Mouse (Mus musculus) heart, postnatal 36 days (tissue): Measurements from ENCODE around the gene Btnl9. TPM values are rescaled to one million over a fixed set of nuclear protein-coding genes. Genes with fewer than 3 reads are reported as not detected.
"Not testable (repeated sequence)": the region's sequence is repeated elsewhere in the genome, so short reads cannot be mapped to it uniquely, and the experiment has no call there.

ENCODE experiments used
- DNase-seq, 2 experiments: peaks; one replicate each; pipeline ENCODE4 v3.0.0; 2021 to 2022
- intact Hi-C: fragments of 180-260 bp; cut with DNase I; formaldehyde crosslinking; loops from one replicate; pipeline ENCODE4 v1.15.1; 2025
- total RNA-seq, 2 experiments: library from RNA; stranded (reverse); gene quantifications; 2 replicates each; pipeline ENCODE4 v1.2.3; 2021

The Btnl9 gene
- 10 to 100 TPM; 34.7 to 38.5 TPM for total RNA-seq

DNA sequence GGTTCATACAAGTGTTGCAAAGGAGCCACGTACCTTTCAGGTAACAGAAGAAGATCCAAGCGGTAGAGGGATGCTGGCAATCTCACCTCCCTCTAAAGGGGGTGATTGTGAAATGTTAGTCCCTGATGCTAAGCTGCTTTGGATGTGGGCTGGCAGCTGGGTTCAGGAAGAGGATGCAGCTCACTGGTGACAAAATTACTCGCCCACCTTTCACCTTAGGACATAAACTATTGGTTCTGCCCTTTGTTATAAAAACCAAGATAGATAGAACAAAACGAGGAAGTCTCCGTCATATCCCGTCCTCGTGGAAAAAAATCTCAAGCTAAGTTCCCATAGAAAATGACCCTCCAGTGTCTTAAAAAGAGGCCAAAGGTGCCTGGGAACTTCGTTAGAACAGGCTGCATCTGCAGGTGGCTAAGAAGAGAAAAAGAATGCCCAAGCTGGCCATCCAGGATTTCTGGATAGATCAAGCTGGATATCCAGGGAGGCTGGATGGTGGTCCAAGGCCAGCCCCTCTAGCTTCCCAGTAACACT, at the start of gene Btnl9:
TSS of gene Btnl9 (minus strand) at position 205 of the 534 bp plus-strand sequence.
- intact Hi-C loops, result loop anchor here (2.0 to 10.0 kb wide), 4 partner anchors 32 to 368 kb away; partner anchors contain the start of genes Irgm1, Olfr1380, Olfr1394 and Olfr1396
- DNase-seq, result no peak

DNA sequence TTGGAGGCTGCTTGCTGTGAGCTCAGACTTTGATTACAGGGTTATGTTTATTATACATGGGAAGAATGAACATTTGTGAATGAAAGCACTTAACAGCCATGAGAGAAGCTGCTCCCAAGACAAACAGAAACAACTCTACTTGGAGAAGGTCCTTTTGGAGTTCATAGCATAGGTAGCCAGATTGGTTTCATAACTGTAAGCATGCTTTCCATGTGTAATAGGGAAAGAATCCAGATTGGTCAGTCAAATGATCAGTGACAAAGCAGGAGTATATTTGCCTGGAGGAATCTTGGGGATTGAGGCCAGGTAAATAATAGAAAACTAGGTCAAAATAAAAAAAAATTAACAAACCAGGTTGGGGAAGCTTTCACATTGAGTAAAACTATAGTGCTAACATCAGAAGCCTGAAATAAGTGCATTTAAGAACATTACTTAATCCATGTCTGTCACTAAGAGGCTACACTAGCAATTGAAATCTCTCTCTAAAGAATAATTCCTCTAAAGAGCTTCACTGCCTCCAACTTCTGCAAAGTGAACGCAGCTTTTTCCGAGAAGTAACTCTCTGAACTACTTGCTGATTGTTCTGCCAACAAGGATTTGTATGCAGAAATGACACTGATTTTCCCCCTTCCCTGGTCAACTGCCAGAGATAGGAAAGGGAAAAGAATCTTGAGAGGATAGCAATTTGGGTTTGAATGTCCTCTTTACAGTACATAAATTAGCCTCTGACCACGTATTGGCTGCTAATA, 48.7 kb upstream of the Btnl9 start:
- DNase-seq, result no peak
- intact Hi-C loops, result no loop called here

GRCm38 (mm10) chr11:49232781-49233180, 45.8 kb upstream of the Btnl9 start:
- intact Hi-C loops, result no loop called here
- DNase-seq, result no peak

DNA sequence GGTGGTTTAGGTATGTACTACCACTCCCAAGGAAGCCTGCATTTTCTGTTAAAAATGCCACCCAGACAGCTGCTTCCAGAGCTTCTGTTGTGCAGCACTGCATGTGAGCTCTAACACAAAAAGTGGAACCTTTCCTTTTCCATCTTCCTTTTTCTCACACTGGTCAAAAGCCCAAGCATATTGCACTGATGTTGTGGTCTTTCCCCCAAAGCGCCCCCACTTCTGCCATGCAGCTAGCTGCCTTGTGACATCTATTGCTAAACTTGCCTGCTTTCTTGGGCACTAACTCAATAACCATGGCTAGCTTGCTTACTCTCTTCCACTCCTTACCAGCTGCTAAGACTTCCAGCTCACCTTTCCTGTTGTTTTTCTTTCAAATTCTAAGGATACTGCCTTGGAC, 37.5 kb upstream of the Btnl9 start:
- intact Hi-C loops, result no loop called here
- no peak for DNase-seq

DNA sequence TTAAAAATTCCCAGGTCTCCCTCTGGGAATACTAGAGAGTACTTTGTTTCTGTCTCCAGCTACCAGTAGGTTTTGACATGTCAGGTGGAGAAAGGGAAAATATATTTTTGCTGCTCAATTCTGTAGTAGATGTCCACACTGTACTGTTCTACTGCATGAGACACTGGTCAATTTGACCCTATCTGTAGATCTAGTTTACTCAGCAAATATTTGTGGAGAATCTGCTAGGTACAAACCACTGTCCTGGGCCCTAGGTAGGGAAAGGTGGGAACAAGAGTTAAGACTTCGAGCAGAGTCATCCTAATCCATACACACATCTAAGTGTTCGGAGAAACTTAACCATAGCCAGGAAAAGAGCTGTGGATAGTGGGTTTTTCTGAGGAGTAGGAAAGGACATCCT, 32.3 kb upstream of the Btnl9 start:
- intact Hi-C loops, result no loop called here
- DNase-seq, result no peak

DNA sequence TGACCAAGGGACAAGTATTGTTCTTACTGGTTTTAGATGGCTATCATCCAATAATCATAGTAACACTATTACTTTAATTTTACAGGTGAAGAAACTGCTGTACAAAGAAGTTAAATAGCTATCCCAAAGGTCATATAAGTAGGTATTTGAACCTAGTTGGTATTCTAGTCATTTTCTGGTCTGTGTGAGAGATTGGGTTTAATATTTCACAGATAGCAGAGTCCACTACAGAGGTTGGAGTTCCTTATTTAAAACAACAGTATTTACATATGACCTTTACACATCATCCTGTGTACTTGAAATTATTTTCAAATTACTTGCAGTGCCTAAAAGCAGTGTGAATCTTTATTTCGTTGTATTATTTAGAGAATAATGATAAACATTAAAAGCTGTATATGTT, 26.5 kb upstream of the Btnl9 start:
- intact Hi-C loops, result no loop called here
- no peak for DNase-seq

DNA sequence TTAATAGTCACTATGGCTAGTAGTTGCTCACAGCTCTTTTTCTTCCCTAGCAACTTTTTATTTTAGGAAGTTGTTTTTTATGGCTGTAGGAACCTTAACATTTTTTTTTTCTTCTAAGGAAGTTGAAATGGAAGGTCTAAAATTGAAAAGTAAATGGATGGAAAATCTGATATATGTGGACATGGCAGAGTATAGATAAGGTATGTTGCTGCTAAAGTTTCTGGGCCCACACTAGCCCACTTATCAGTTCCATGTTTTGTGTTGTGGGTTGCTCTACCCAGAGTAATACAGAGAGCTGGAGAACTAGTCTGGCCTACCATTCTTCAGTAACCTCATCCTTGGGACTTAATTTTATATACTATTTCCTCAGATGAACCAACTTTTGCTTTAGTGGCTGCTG, 25.6 kb upstream of the Btnl9 start:
- intact Hi-C loops, result no loop called here
- no peak for DNase-seq

GRCm38 (mm10) chr11:49207495-49207894, 20.5 kb upstream of the Btnl9 start:
- intact Hi-C loops, result no loop called here
- DNase-seq, result no peak

DNA sequence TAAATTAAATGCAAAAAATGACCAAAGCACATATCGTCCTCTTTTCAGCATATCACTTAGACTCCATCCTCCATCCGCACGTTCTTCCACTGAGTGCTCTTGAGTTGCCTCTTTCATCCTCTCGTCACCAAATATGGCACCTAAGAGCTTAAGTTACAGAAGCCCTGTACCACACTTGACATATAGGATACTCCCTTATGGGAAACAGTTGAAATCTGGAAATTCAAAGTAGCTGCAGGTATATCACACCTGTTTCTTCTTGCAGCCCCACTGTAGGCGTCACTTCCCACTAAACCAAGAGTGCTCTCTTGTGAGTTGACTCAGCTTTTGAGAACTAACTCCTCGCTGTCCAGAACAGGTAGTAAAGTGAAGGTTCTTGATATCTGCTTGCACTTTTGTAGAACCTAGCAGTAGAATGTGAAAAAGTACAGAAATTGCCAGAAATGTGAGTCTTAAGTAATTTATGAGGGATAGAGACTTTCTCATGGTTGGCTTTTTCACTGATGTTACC, 18.2 kb upstream of the Btnl9 start:
- no peak for DNase-seq
- intact Hi-C loops, result no loop called here

DNA sequence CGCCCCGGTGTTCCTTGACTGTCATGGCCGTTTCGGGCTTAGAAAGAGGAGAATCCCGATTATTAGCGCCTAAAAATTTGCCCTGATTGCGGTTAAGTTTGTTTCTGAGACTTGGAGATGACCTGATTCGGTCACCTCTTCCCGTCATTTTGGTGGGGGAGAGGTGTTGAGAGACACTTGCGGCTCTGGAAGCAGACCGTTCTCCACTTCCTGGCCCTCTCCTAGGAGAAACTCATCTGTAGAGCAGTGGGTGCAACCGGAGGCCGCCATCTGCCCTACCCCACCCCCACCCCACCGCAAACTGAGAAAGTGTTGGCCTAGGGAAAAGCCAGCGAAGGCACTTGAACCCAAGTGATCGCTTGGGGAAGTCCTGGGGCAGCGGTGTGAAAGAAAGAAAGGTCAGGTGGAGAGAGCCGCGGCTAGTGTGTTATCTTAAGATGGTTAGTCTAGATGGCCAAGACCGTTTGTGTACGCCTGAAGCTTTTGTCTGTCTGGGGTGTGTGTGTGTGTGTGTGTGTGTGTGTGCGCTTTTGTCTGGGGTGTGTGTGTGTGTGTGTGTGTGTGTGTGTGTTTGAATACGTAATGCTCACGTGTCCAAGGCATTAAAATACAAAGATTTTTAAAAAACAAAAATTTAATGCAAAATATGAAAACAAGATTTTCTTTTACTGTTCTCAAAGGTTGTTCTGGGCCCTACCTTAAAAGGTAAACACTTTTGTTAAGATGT, 17.0 kb upstream of the Btnl9 start:
- intact Hi-C loops, result loop anchor here (1.0 to 5.0 kb wide), 3 partner anchors 46 to 407 kb away; partner anchors contain the start of gene Irgm1
- DNase-seq, result no peak

GRCm38 (mm10) chr11:49203129-49203768, 16.3 kb upstream of the Btnl9 start, which contains the start of gene Zfp62:
Gene Zfp62, plus strand, starts transcription at chr11:49203292.
- intact Hi-C loops, result loop anchor here (1.0 to 5.0 kb wide), 3 partner anchors 47 to 406 kb away; partner anchors contain the start of gene Irgm1
- DNase-seq, result peak; percentile 97

DNA sequence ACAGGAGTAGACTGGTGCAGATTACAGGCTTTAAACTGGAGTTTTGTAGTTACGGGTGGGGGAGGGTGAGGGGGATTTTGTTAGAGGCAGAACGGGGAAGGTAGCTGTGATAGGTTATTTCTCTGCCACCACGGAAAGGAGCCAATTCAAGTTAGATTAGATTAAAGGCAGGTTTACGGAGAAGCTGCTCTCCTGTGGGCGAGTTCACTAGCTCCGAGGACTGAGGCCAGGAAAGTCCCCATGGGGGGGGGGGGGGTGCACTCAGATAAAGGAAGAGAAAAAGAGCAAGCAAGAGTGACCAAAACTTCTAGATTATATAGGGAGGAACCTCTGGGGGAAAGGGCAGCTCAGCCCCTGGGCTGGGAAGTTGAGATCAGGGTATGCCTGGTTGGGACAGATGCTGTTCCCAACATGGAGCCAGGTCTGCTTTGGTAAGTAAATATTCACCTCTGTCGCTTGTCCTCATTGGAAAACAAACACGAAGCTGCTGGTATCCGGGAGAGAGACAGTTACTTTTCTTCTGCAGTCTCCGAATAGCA, 15.6 kb upstream of the Btnl9 start:
- peak in 1 of 2 experiments; percentile 32 for DNase-seq
- intact Hi-C loops, result loop anchor here (1.0 to 5.0 kb wide), 3 partner anchors 48 to 405 kb away; partner anchors contain the start of gene Irgm1

DNA sequence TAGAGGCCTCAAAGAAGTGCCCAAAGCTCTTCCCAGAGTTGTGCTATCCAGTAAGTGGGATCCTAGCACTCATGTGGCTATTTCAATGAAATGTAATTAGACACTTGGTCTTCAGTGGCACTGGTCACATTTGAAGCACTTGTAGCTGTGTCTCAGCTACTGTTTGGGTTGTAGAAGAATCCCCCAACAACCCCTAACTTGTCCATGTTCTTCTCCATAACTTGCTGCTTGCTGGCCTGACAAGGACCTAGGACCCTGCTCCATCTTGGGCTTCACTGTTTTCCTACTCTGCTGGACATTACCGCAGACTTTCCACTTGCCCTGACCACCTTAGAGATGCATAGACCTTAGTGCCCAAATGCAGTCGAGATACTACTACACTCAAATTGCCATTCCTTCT, 15.1 kb upstream of the Btnl9 start:
- no peak for DNase-seq
- intact Hi-C loops, result loop anchor here (5.0 kb wide), 2 partner anchors 330 to 405 kb away; partner anchors contain the start of gene Irgm1

DNA sequence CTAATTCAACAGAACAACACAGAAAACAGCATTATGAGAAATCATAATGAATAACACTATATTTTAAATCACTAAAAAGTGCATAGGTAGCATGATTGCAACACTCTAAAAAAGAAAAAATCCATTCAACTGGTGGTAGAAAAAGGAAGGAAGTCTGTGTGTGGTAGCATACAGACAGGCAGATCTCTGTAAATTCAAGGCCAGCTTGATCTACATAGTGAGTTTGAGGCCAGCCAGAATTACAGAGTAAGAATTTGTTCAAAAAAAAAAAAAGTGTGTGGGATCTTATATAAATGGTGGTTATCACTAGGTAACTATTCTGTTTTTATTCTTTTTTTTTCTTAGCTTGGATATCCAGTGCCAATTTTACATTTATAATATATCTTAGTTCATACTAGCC, 14.2 kb upstream of the Btnl9 start:
- intact Hi-C loops, result loop anchor here (5.0 kb wide), 2 partner anchors 329 to 404 kb away; partner anchors contain the start of gene Irgm1
- DNase-seq, result no peak

DNA sequence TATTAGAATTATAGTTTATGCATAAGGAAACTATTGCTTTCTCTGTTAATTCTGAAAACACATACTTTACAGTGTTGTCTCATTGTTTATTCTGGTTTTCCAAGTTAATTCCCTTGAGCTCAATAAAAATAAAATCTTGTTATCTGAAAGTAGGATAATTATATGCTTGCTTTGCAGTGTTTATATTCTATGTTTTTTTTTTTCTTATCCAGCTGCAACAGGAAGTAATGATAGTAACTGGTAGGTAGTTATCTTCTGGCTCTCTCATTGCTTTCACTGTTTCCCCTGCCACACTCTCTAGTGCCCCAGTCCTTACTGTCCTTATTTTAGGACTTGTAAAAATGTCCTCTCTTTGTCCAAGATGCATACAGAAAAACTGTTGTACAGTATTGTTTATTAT, 13.7 kb upstream of the Btnl9 start:
- no peak for DNase-seq
- intact Hi-C loops, result loop anchor here (5.0 kb wide), 2 partner anchors 328 to 403 kb away; partner anchors contain the start of gene Irgm1

DNA sequence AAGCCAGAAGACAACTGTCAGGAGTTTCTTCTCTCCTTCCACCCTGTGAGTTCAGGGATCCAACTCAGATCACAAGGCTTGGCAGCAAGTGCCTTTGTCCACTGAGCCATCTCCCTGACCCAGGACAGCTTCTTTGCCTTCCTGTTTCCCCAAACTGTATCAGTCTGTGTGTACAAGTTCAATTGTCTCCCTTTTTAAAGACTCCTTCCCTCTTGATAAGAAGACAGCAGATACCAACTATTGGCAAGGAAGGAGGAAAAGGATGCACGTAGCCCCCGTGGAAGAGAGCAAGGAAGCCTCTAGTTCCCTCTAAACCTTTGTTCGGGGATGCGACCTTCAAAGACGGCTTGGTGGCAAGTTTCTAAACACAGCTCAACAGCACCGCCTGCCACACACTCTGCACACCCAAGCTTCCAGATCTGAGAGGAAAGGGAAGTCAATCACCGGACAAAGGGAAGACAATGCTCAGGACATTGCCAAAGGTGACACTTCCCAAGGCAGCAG, 8.9 kb upstream of the Btnl9 start:
- peak in 1 of 2 experiments; percentile 32 for DNase-seq
- intact Hi-C loops, result loop anchor here (10.0 kb wide), 1 partner anchor 209 kb away; no protein-coding TSS in a partner anchor

DNA sequence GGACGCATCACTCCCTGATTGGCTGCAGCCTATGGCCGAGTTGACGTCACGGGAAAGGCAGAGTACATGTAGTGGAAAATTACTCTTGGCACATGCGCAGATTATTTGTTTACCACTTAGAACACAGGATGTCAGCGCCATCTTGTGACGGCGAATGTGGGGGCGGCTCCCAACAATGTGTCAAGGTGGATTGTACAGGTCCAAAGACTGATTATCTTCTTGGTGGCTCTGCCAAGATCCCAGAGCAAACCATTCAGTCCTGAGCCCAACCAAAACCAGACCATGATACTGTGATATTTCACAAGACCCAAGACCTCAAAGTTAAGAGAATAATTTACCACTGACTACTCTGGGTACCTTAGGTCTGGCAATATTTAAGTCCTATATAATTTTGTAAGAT, 7.8 kb upstream of the Btnl9 start:
- not testable (repeated sequence) for DNase-seq
- intact Hi-C loops, result loop anchor here (10.0 kb wide), 1 partner anchor 210 kb away; no protein-coding TSS in a partner anchor

DNA sequence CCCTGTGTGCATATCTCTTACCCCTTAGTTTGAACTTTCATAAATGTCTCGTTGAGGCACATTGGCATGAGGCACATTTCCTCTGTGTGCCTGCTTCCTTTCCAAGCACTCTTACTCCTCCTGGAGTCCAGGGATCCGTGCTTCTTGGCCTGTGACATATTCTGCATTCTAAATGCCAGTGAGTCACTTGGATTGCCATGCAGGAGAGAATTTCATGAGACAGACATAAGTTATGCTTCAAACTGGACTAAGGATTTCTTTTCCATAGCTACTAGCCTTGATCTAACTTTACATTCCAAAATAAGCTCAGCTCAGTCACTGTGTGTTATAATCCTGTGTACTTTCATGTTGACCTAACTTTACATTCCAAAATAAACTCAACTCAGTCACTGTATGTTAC, 4.1 kb upstream of the Btnl9 start:
- no peak for DNase-seq
- intact Hi-C loops, result loop anchor here (10.0 kb wide), 1 partner anchor 214 kb away; no protein-coding TSS in a partner anchor

DNA sequence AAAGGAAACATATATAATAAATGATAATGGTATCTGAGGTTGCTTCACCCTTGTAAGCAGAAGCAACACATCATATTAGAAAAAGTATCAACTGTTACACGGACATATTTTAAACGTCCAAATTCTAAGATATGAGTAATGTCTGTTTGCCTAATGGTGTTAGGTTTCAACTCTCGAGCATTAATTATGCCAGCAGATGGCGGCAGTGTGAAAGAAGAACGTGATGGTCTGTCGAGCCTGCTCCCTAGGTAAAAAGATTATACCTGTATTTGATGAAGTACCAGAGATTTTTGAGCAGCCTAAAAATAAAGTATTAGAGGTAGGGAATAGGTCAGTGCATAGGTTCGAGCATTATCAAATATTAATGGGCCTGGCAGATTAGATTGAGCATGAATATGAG, 2.8 kb upstream of the Btnl9 start:
- DNase-seq, result peak; percentile 69 to 75
- intact Hi-C loops, result loop anchor here (1.0 to 10.0 kb wide), 4 partner anchors 82 to 365 kb away; partner anchors contain the start of genes Irgm1 and Olfr1380
